Mouse (Mus musculus) embryonic facial prominence, embryonic 13.5 days (tissue): ENCODE results near the gene Pcbp2. TPM values are rescaled to one million over a fixed set of nuclear protein-coding genes. Genes with fewer than 3 reads are reported as not detected.
A peak's percentile ranks its signal among the peaks of the same experiment; 100 is the strongest.

Experiments
- ATAC-seq: fragments of 200-750 bp; cut with Nextera tagmentation; 2 replicates; pipeline ENCODE4 v1.8.0; 2017; ENCODE audit warnings: low read depth; ENCODE audit not compliant: insufficient number of reproducible peaks, insufficient read depth, low FRiP score, low TSS enrichment
- H3K27ac ChIP-seq: fragments of 300-500 bp; sonication (generic); 2 replicates; pipeline ENCODE4 v1.5.1; 2015; ENCODE audit warnings: moderate library complexity, mild to moderate bottlenecking, inconsistent platforms
- H3K27me3 ChIP-seq: fragments of 300-500 bp; sonication (generic); 2 replicates; pipeline ENCODE4 v1.6.1; 2015; ENCODE audit warnings: mild to moderate bottlenecking, inconsistent platforms
- H3K36me3 ChIP-seq: fragments of 300-500 bp; sonication (generic); 2 replicates; pipeline ENCODE4 v1.6.1; 2015; ENCODE audit warnings: mild to moderate bottlenecking, inconsistent platforms
- H3K4me1 ChIP-seq: fragments of 300-500 bp; sonication (generic); 2 replicates; pipeline ENCODE4 v1.6.1; 2015; ENCODE audit warnings: inconsistent platforms
- H3K4me2 ChIP-seq: fragments of 300-500 bp; sonication (generic); 2 replicates; pipeline ENCODE4 v1.6.1; 2015; ENCODE audit warnings: moderate library complexity, mild to moderate bottlenecking, inconsistent platforms
- H3K4me3 ChIP-seq: fragments of 300-500 bp; sonication (generic); 2 replicates; pipeline ENCODE4 v1.5.1; 2015; ENCODE audit warnings: mild to moderate bottlenecking, inconsistent platforms
- H3K9ac ChIP-seq: fragments of 300-500 bp; sonication (generic); 2 replicates; pipeline ENCODE4 v1.6.1; 2015; ENCODE audit warnings: mild to moderate bottlenecking, inconsistent platforms
- H3K9me3 ChIP-seq: fragments of 300-500 bp; sonication (generic); 2 replicates; pipeline ENCODE4 v1.6.1; 2016; ENCODE audit warnings: inconsistent platforms
- WGBS: fragments of 180-500 bp; shearing (Covaris S2); methylation state at CpG from one replicate; pipeline ENCODE4 v1.1.7; 2015; ENCODE audit warnings: mixed read lengths; 5-methylcytosine and 5-hydroxymethylcytosine counted together
- polyA plus RNA-seq: library from polyadenylated mRNA; unstranded; fragments of >200 nt; fragmentation: Nextera tagmentation; extraction: Ambion mirVana; gene quantifications from 2 replicates; pipeline ENCODE4 v1.2.1, GENCODE M21; 2015

Gene Pcbp2
- polyA plus RNA-seq, 1 experiment from 2014 or later = 262 TPM

- H3K36me3 ChIP-seq = peaks cover 76% of the 10 kb centered on the region
- H3K9ac ChIP-seq = no peak overlapping the region
These were observed 60.2 kb downstream of the Pcbp2 start for GRCm38 (mm10) chr15:102530566-102530965.

GRCm38 (mm10) chr15:102531586-102531985 lies 61.2 kb downstream of the Pcbp2 start:
- no peaks in the 10 kb centered on the region for H3K9me3 ChIP-seq
- H3K9ac ChIP-seq = no peak overlapping the region
- H3K36me3 ChIP-seq = peaks cover 82% of the 10 kb centered on the region
- no peaks in the 10 kb centered on the region for H3K4me1 ChIP-seq
- no peak overlapping the region for H3K4me3 ChIP-seq
- H3K27me3 ChIP-seq = no peaks in the 10 kb centered on the region
- H3K4me2 ChIP-seq = no peak overlapping the region
- H3K27ac ChIP-seq = no peak overlapping the region
- WGBS = 86% methylated on average over 4 of the region's 4 CpGs
- no peak for ATAC-seq

More at GRCm38 (mm10) chr15:102530566-102530965, 60.2 kb downstream of the Pcbp2 start:
- Histone ChIP-seq H3K4me3 (no peak overlapping the region), H3K4me2 (no peak overlapping the region), H3K9me3 (no peaks in the 10 kb centered on the region), H3K27me3 (no peaks in the 10 kb centered on the region), H3K4me1 (no peaks in the 10 kb centered on the region), H3K27ac (no peak overlapping the region)
- 82% methylated on average over 4 of the region's 4 CpGs for WGBS
- no peak for ATAC-seq

- no peaks in the 10 kb centered on the region for H3K27me3 ChIP-seq
- no peaks in the 10 kb centered on the region for H3K9me3 ChIP-seq
- H3K4me3 ChIP-seq = no peak overlapping the region
- no peak overlapping the region for H3K27ac ChIP-seq
- no peak for ATAC-seq
- peaks cover 88% of the 10 kb centered on the region for H3K36me3 ChIP-seq
- 92% methylated on average over 3 of the region's 3 CpGs for WGBS
- H3K4me2 ChIP-seq = no peak overlapping the region
- H3K9ac ChIP-seq = no peak overlapping the region
- H3K4me1 ChIP-seq = no peaks in the 10 kb centered on the region
These were observed 62.0 kb downstream of the Pcbp2 start for GRCm38 (mm10) chr15:102532106-102532900.

- H3K4me1 ChIP-seq = no peaks in the 10 kb centered on the region
- ATAC-seq = no peak
- WGBS = 97% methylated on average over 7 of the region's 7 CpGs
These were observed 63.6 kb downstream of the Pcbp2 start for GRCm38 (mm10) chr15:102533926-102534325.

GRCm38 (mm10) chr15:102544801-102545200 lies 74.5 kb downstream of the Pcbp2 start:
- H3K4me1 ChIP-seq = no peaks in the 10 kb centered on the region
- H3K9ac ChIP-seq = no peak overlapping the region
- H3K27me3 ChIP-seq = no peaks in the 10 kb centered on the region
- no peak overlapping the region for H3K4me2 ChIP-seq
- 86% methylated on average over 4 of the region's 4 CpGs for WGBS
- H3K4me3 ChIP-seq = no peak overlapping the region
- H3K27ac ChIP-seq = no peak overlapping the region
- no peaks in the 10 kb centered on the region for H3K9me3 ChIP-seq
- H3K36me3 ChIP-seq = peaks cover 78% of the 10 kb centered on the region
- ATAC-seq = no peak

More at GRCm38 (mm10) chr15:102533926-102534325, 63.6 kb downstream of the Pcbp2 start:
- Histone ChIP-seq H3K9ac (no peak overlapping the region), H3K27ac (no peak overlapping the region), H3K36me3 (peaks cover 79% of the 10 kb centered on the region), H3K4me3 (no peak overlapping the region), H3K9me3 (no peaks in the 10 kb centered on the region), H3K27me3 (no peaks in the 10 kb centered on the region), H3K4me2 (no peak overlapping the region)

- no peak overlapping the region for H3K4me3 ChIP-seq
- H3K27ac ChIP-seq = no peak overlapping the region
- H3K36me3 ChIP-seq = peaks cover 76% of the 10 kb centered on the region
- H3K4me2 ChIP-seq = no peak overlapping the region
- 92% methylated on average over 3 of the region's 3 CpGs for WGBS
- H3K9me3 ChIP-seq = no peaks in the 10 kb centered on the region
- H3K4me1 ChIP-seq = no peaks in the 10 kb centered on the region
- H3K27me3 ChIP-seq = no peaks in the 10 kb centered on the region
- no peak for ATAC-seq
- H3K9ac ChIP-seq = no peak overlapping the region
These were observed 75.9 kb downstream of the Pcbp2 start for GRCm38 (mm10) chr15:102546246-102546645.

GRCm38 (mm10) chr15:102546677-102547427 lies 76.5 kb downstream of the Pcbp2 start:
- Histone ChIP-seq H3K9me3 (no peaks in the 10 kb centered on the region), H3K27ac (0 out of 2 replicates have a peak overlapping the region, but pooled peaks have one; percentile 11), H3K9ac (no peak overlapping the region), H3K36me3 (peaks cover 77% of the 10 kb centered on the region), H3K4me3 (no peak overlapping the region), H3K27me3 (no peaks in the 10 kb centered on the region), H3K4me2 (no peak overlapping the region), H3K4me1 (no peaks in the 10 kb centered on the region)
- ATAC-seq = no peak
- 79% methylated on average over 3 of the region's 3 CpGs for WGBS

GRCm38 (mm10) chr15:102547478-102547877 lies 77.1 kb downstream of the Pcbp2 start:
- H3K27ac ChIP-seq = no peak overlapping the region
- H3K9me3 ChIP-seq = no peaks in the 10 kb centered on the region
- H3K36me3 ChIP-seq = peaks cover 77% of the 10 kb centered on the region
- H3K27me3 ChIP-seq = no peaks in the 10 kb centered on the region
- ATAC-seq = no peak
- no peak overlapping the region for H3K9ac ChIP-seq
- WGBS = 91% methylated on average over 3 of the region's 3 CpGs
- no peaks in the 10 kb centered on the region for H3K4me1 ChIP-seq
- no peak overlapping the region for H3K4me2 ChIP-seq
- no peak overlapping the region for H3K4me3 ChIP-seq

Other genes with a start within 250 kb of the Pcbp2 start
- gene Itgb7, start 238.6 kb upstream of the Pcbp2 start, polyA plus RNA-seq = 3.0 and 3.3 TPM in 2 replicates
- gene Rarg, start 213.0 kb upstream of the Pcbp2 start, polyA plus RNA-seq = 135 and 143 TPM in 2 replicates
- gene Gm9918, start 200.0 kb upstream of the Pcbp2 start, polyA plus RNA-seq = 1.9 and 2.3 TPM in 2 replicates
- 60.3 and 67.3 TPM in 2 replicates for gene Mfsd5, start 191.1 kb upstream of the Pcbp2 start, polyA plus RNA-seq
- 25.3 and 26.4 TPM in 2 replicates for gene Espl1, start 174.3 kb upstream of the Pcbp2 start, polyA plus RNA-seq
- gene Pfdn5, start 144.4 kb upstream of the Pcbp2 start, polyA plus RNA-seq = 458 and 502 TPM in 2 replicates
- 109 TPM in 2 replicates for gene Myg1, start 138.8 kb upstream of the Pcbp2 start, polyA plus RNA-seq
- 72.9 and 80.6 TPM in 2 replicates for gene Aaas, start 119.8 kb upstream of the Pcbp2 start, polyA plus RNA-seq
- 24.1 and 32.7 TPM in 2 replicates for gene Sp7, start 103.4 kb upstream of the Pcbp2 start, polyA plus RNA-seq
- gene Sp1, start 64.4 kb upstream of the Pcbp2 start, polyA plus RNA-seq = 12.3 and 14.1 TPM in 2 replicates
- gene Amhr2, start 25.2 kb upstream of the Pcbp2 start, polyA plus RNA-seq = not detected in 2 replicates
- gene Prr13, start 11.5 kb upstream of the Pcbp2 start, polyA plus RNA-seq = 74.8 and 79.2 TPM in 2 replicates
- 5.2 and 9.0 TPM in 2 replicates for gene Gm10337, start 33.2 kb downstream of the Pcbp2 start, polyA plus RNA-seq
- gene Map3k12, start 46.5 kb downstream of the Pcbp2 start, polyA plus RNA-seq = 24.1 and 25.2 TPM in 2 replicates
- 100 and 110 TPM in 2 replicates for gene Tarbp2, start 47.7 kb downstream of the Pcbp2 start, polyA plus RNA-seq
- gene Npff, start 54.4 kb downstream of the Pcbp2 start, polyA plus RNA-seq = 2.9 and 3.8 TPM in 2 replicates
- gene Gm28047, start 154.5 kb downstream of the Pcbp2 start, polyA plus RNA-seq = not detected in 2 replicates
- gene Atf7, start 154.9 kb downstream of the Pcbp2 start, polyA plus RNA-seq = 44.9 and 46.2 TPM in 2 replicates
- 52.6 and 56.3 TPM in 2 replicates for gene Atp5g2, start 201.8 kb downstream of the Pcbp2 start, polyA plus RNA-seq